16 mouse cellular contexts compared by ENCODE assay signal in genomic region chr17:62700791-62701602, GRCm38 (mm10).
DNase-seq lines count a peak whose midpoint lies in the region; ATAC-seq and TF ChIP-seq lines count a peak whose summit lies in the region.
"Had no signal": no experiment of that assay in that cellular context is flagged by ENCODE, and none has a peak within 500 bp of the region (broad histone marks: within the 10 kb centered on the region; RNA-seq: fewer than 3 reads in every experiment).

No protein-coding gene starts in this region.

- DNase-seq in kidney, postnatal 10 days, result peak; percentile 42
- no peak for DNase-seq in kidney, postnatal 36 days
- DNase-seq in embryonic facial prominence, embryonic 10.5 days (ENCODE audit: low spot score), result no peak
- peak; percentile 63 for DNase-seq in mesoderm, embryonic 11.5 days (ENCODE audit: low read depth, low spot score)
- DNase-seq in liver, postnatal 0 days, result no peak
- no peak for DNase-seq in right cerebral cortex, postnatal 36 days (ENCODE audit: low spot score in 2 of 2)
- DNase-seq: cerebellum, adult 2 months; gastrocnemius, postnatal 36 days; liver, embryonic 13.5 days; lung, postnatal 36 days; right cerebral cortex, postnatal 14 days; thymus, adult 18-20 months had no signal

- H3K4me3 ChIP-seq in forebrain, embryonic 13.5 days, result no peak overlapping the region
- H3K4me3 ChIP-seq in forebrain, embryonic 15.5 days, result no peak overlapping the region
- H3K4me3 ChIP-seq in embryonic facial prominence, embryonic 10.5 days, result no peak overlapping the region
- H3K4me3 ChIP-seq in liver, postnatal 0 days (ENCODE audit: low read depth, low read length), result no peak overlapping the region
- H3K4me3 ChIP-seq: heart, embryonic 12.5 days; layer of hippocampus, adult 2 months; liver, embryonic 13.5 days had no signal

- no peaks in the 10 kb centered on the region for H3K36me3 ChIP-seq in forebrain, embryonic 13.5 days (ENCODE audit: poor library complexity, severe bottlenecking)
- H3K36me3 ChIP-seq in forebrain, embryonic 15.5 days, result no peaks in the 10 kb centered on the region
- H3K36me3 ChIP-seq in embryonic facial prominence, embryonic 10.5 days (replicated peaks), result peaks cover 7% of the 10 kb centered on the region; the same call in 1 of the 2 replicates
- H3K36me3 ChIP-seq in liver, postnatal 0 days (replicated peaks; ENCODE audit: insufficient read depth, low read length), result no peaks in the 10 kb centered on the region
- H3K36me3 ChIP-seq: heart, embryonic 12.5 days; liver, embryonic 13.5 days had no signal

- H3K4me1 ChIP-seq in forebrain, embryonic 13.5 days, result peaks cover 38% of the 10 kb centered on the region
- H3K4me1 ChIP-seq in forebrain, embryonic 15.5 days, result peaks cover 15% of the 10 kb centered on the region
- H3K4me1 ChIP-seq in embryonic facial prominence, embryonic 10.5 days, result peaks cover 46% of the 10 kb centered on the region
- no peaks in the 10 kb centered on the region for H3K4me1 ChIP-seq in liver, postnatal 0 days (ENCODE audit: insufficient read depth)
- H3K4me1 ChIP-seq: liver, embryonic 13.5 days had no signal

- TF ChIP-seq CTCF in liver, postnatal 0 days (IDR thresholded peaks at IDR 0.05; ENCODE audit: low read depth), result no peak

- ATAC-seq in forebrain, embryonic 13.5 days, result 0 out of 2 replicates have a peak, but pooled peaks have one; percentile 41
- ATAC-seq in forebrain, embryonic 15.5 days (replicated peaks), result no peak
- ATAC-seq in liver, postnatal 0 days, result no peak

- no peak overlapping the region for H3K4me2 ChIP-seq in forebrain, embryonic 13.5 days
- no peak overlapping the region for H3K4me2 ChIP-seq in forebrain, embryonic 15.5 days (replicated peaks)
- H3K4me2 ChIP-seq in liver, postnatal 0 days (ENCODE audit: low read depth, low read length), result no peak overlapping the region
- H3K4me2 ChIP-seq: heart, embryonic 12.5 days; liver, embryonic 13.5 days had no signal

- TF ChIP-seq EP300 in liver, postnatal 0 days (IDR thresholded peaks at IDR 0.05; ENCODE audit: low read depth), result no peak

- no peaks in the 10 kb centered on the region; the same call in 1 of the 2 replicates for H3K27me3 ChIP-seq in forebrain, embryonic 13.5 days
- no peaks in the 10 kb centered on the region for H3K27me3 ChIP-seq in forebrain, embryonic 15.5 days
- H3K27me3 ChIP-seq in embryonic facial prominence, embryonic 10.5 days (replicated peaks; ENCODE audit: low read depth, poor library complexity, severe bottlenecking), result no peaks in the 10 kb centered on the region
- H3K27me3 ChIP-seq in liver, postnatal 0 days (ENCODE audit: insufficient read depth, low read length), result no peaks in the 10 kb centered on the region
- H3K27me3 ChIP-seq: heart, embryonic 12.5 days; liver, embryonic 13.5 days had no signal

- no peak overlapping the region for H3K27ac ChIP-seq in forebrain, embryonic 13.5 days
- H3K27ac ChIP-seq in forebrain, embryonic 15.5 days (replicated peaks), result no peak overlapping the region
- peak overlapping the region; percentile 44; the same call in 1 of the 2 replicates for H3K27ac ChIP-seq in embryonic facial prominence, embryonic 10.5 days (replicated peaks)
- no peak overlapping the region for H3K27ac ChIP-seq in liver, postnatal 0 days (ENCODE audit: low read depth)
- H3K27ac ChIP-seq: layer of hippocampus, adult 2 months; liver, embryonic 13.5 days had no signal

- H3K9me3 ChIP-seq in forebrain, embryonic 13.5 days (replicated peaks), result no peaks in the 10 kb centered on the region
- H3K9me3 ChIP-seq in forebrain, embryonic 15.5 days, result no peaks in the 10 kb centered on the region
- no peaks in the 10 kb centered on the region for H3K9me3 ChIP-seq in embryonic facial prominence, embryonic 10.5 days
- no peaks in the 10 kb centered on the region for H3K9me3 ChIP-seq in liver, postnatal 0 days (ENCODE audit: low read length)
- H3K9me3 ChIP-seq: liver, embryonic 13.5 days had no signal

- H3K9ac ChIP-seq in forebrain, embryonic 13.5 days, result no peak overlapping the region
- H3K9ac ChIP-seq in forebrain, embryonic 15.5 days (replicated peaks), result no peak overlapping the region
- H3K9ac ChIP-seq in liver, postnatal 0 days (replicated peaks), result no peak overlapping the region
- H3K9ac ChIP-seq: heart, embryonic 12.5 days; liver, embryonic 13.5 days had no signal

- WGBS in forebrain, embryonic 13.5 days, result 34% methylated on average over 9 of the region's 9 CpGs
- 20% methylated on average over 9 of the region's 9 CpGs for WGBS in forebrain, embryonic 15.5 days
- 48% methylated on average over 9 of the region's 9 CpGs for WGBS in embryonic facial prominence, embryonic 10.5 days
- WGBS in liver, postnatal 0 days (ENCODE audit: insufficient replicate concordance), result 64% methylated on average over 9 of the region's 9 CpGs

Comparison
In these comparisons a context has a peak if more than half of its experiments do, and no peak if none do; other contexts are left out.
1. DNase-seq: peak in kidney, postnatal 10 days (single experiment) and mesoderm, embryonic 11.5 days (single experiment); none in kidney, postnatal 36 days (0 of 2), embryonic facial prominence, embryonic 10.5 days (single experiment), liver, postnatal 0 days (single experiment) and right cerebral cortex, postnatal 36 days (0 of 2).